Mouse (Mus musculus) CH12.LX (cell line): Measurements from ENCODE around the gene Eif2b1.

ENCODE experiments used
- BHLHE40 ChIP-seq: IDR thresholded peaks from 2 replicates; pipeline ENCODE4 v1.6.1; 2011; ENCODE audit warnings: mild to moderate bottlenecking, low read depth, low read length, improper control_type of control experiment
- CHD1 ChIP-seq: IDR thresholded peaks from 2 replicates; pipeline ENCODE4 v1.6.1; 2012; ENCODE audit warnings: low read depth, low read length, improper control_type of control experiment, inconsistent platforms
- CTCF ChIP-seq, 2 experiments: IDR thresholded peaks in 1 of 2; conservative IDR thresholded peaks in 1 of 2; 2 replicates each; pipeline ENCODE4 v1.5.1; 2011 to 2012; ENCODE audit warnings: low read depth in 2 of 2, low read length in 2 of 2, improper control_type of control experiment in 1 of 2, inconsistent platforms in 1 of 2, mild to moderate bottlenecking in 1 of 2, moderate library complexity in 1 of 2
- IRF4 ChIP-seq: IDR thresholded peaks from 2 replicates; pipeline ENCODE4 v1.6.1; 2014; ENCODE audit warnings: low read depth, mild to moderate bottlenecking, inconsistent platforms, low read length, improper control_type of control experiment
- MXI1 ChIP-seq: IDR thresholded peaks from 2 replicates; pipeline ENCODE4 v1.6.1; 2011; ENCODE audit warnings: mild to moderate bottlenecking, low read depth, low read length, improper control_type of control experiment
- RAD21 ChIP-seq: IDR thresholded peaks from 2 replicates; pipeline ENCODE4 v1.6.1; 2011; ENCODE audit warnings: low read depth, mild to moderate bottlenecking, low read length, improper control_type of control experiment, moderate library complexity
- ZMIZ1 ChIP-seq: IDR thresholded peaks from 2 replicates; pipeline ENCODE4 v1.6.1; 2012; ENCODE audit warnings: low read depth, mild to moderate bottlenecking, inconsistent platforms, low read length, improper control_type of control experiment
- ZNF384 ChIP-seq: IDR thresholded peaks from 2 replicates; pipeline ENCODE4 v1.6.1; 2012; ENCODE audit warnings: low read depth, low read length, improper control_type of control experiment, inconsistent platforms

DNA sequence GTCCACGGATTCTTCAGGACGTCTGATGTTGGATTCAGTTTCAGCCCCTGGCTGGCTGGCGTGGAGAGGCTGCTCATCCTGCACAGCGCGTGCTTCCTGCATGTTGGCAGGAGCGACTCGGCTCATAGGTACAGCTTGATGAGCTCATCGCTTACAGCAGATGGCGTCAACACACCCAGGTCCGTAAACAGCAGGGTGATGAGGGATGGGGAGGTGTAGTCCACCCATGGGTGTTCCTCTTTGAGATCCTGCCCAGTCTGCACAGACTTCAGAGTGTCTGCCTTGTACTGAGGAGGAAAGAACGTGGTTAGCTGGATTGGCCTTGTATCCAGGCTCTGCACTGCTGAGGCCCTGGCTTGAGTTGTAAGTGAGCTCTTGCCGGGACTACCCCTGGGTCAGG lies 7.9 kb downstream of the Eif2b1 start:
- TF ChIP-seq ZNF384 (no peak), IRF4 (no peak), ZMIZ1 (no peak), MXI1 (no peak), CTCF (conservative IDR thresholded peaks at IDR 0.05 in 1 of 2, IDR thresholded peaks at IDR 0.05 in 1 of 2; ENCODE audit: low read depth in 2 of 2, low read length in 2 of 2) (no peak), BHLHE40 (no peak), RAD21 (no peak), CHD1 (no peak)
